Mouse (Mus musculus) embryo, embryonic 9.5 days (tissue): ENCODE measurements at regions not wholly inside any gene's neighbourhood (a gene's known extent, or its start where the extent isn't known, plus 50 kb on each side); places are given as distances from the start of the nearest gene placed in this dataset.

Source experiments
- DNase-seq: peaks from one replicate; pipeline ENCODE4 v3.0.0-alpha.2; 2017; ENCODE audit errors: extremely low spot score

GRCm38 (mm10) chr2:57424879-57425278 is 187.4 kb downstream of the Gpd2 start:
- no peak for DNase-seq

GRCm38 (mm10) chr2:57425439-57425838 is 188.0 kb downstream of the Gpd2 start:
- DNase-seq: no peak

- no peak for DNase-seq
Observed at GRCm38 (mm10) chr2:57450996-57451770, 213.7 kb downstream of the Gpd2 start.

- no peak for DNase-seq
Observed at GRCm38 (mm10) chr2:57453896-57454679, 216.7 kb downstream of the Gpd2 start.

GRCm38 (mm10) chr2:57459901-57460300 is 222.5 kb downstream of the Gpd2 start:
- no peak for DNase-seq

- DNase-seq: no peak
Observed at GRCm38 (mm10) chr2:57473873-57474272, 236.4 kb downstream of the Gpd2 start.

- no peak for DNase-seq
Observed at GRCm38 (mm10) chr2:57492116-57492515, 254.7 kb downstream of the Gpd2 start.

- DNase-seq: no peak
Observed at GRCm38 (mm10) chr2:57492914-57493621, 255.6 kb downstream of the Gpd2 start.

- DNase-seq: no peak
Observed at GRCm38 (mm10) chr2:57496315-57496954, 259.0 kb downstream of the Gpd2 start.

- DNase-seq: no peak
Observed at GRCm38 (mm10) chr2:57497933-57498332, 260.5 kb downstream of the Gpd2 start.

- DNase-seq: no peak
Observed at GRCm38 (mm10) chr2:57504678-57505077, 267.2 kb downstream of the Gpd2 start.

GRCm38 (mm10) chr2:57522465-57522864 is 285.0 kb downstream of the Gpd2 start:
- DNase-seq: no peak

- no peak for DNase-seq
Observed at GRCm38 (mm10) chr2:57522983-57523382, 285.5 kb downstream of the Gpd2 start.

GRCm38 (mm10) chr2:57527966-57528365 is 290.5 kb downstream of the Gpd2 start:
- no peak for DNase-seq

- no peak for DNase-seq
Observed at GRCm38 (mm10) chr2:57539842-57540241, 302.4 kb downstream of the Gpd2 start.

- no peak for DNase-seq
Observed at GRCm38 (mm10) chr2:57565258-57565657, 327.8 kb downstream of the Gpd2 start.

GRCm38 (mm10) chr2:57566103-57566502 is 328.7 kb downstream of the Gpd2 start:
- DNase-seq: no peak

GRCm38 (mm10) chr2:57567183-57567582 is 329.7 kb downstream of the Gpd2 start:
- no peak for DNase-seq

GRCm38 (mm10) chr2:57587065-57587464 is 349.6 kb downstream of the Gpd2 start:
- DNase-seq: no peak

GRCm38 (mm10) chr2:57593558-57593957 is 356.1 kb downstream of the Gpd2 start:
- DNase-seq: no peak

- no peak for DNase-seq
Observed at GRCm38 (mm10) chr2:57597694-57598358, 360.4 kb downstream of the Gpd2 start.
